Mouse (Mus musculus): ENCODE measurements around the gene Atxn1. TPM values are rescaled to one million over a fixed set of nuclear protein-coding genes. Genes with fewer than 3 reads are reported as not detected.

The Atxn1 gene
- total and polyA plus RNA-seq, 3 experiments: 8.0 to 13.1 (median 9.7) TPM

DNA sequence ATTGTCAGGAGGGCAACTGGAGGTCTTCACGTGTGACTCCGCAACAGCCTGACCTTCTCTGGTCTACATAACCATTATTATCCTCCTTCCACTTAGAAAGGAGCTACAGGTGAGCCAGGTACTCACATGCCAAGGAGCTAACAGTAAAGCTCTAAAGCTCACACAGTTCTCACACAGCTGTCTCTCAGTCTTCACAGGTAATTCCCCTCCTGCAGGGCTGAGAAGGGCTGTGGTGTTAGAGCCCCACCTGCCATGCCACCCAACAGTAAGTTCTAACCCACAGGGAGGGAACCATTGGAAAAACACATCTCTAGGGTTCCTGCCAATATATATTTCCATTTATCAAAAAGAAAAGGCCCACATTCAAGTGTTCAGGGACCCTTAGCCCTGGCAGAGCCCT lies 73.7 kb downstream of the Atxn1 start:
- Histone ChIP-seq H3K4me1 (ENCODE audit: control insufficient read depth in 1 of 2, insufficient read depth in 2 of 2) (peaks cover 27 to 99% of the 10 kb centered on the region in 2 experiments), H3K79me2 (replicated peaks; ENCODE audit: control insufficient read depth, extremely low read depth, insufficient read depth, poor library complexity, severe bottlenecking) (peaks cover 31% of the 10 kb centered on the region), H3K9ac (ENCODE audit: insufficient read depth, low read depth) (no peak overlapping the region), H3K9me3 (replicated peaks; ENCODE audit: low read length) (no peaks in the 10 kb centered on the region), H3K27me3 (replicated peaks) (no peaks in the 10 kb centered on the region), H3K4me2 (ENCODE audit: insufficient read depth, low read depth, poor library complexity, severe bottlenecking) (peak overlapping the region; percentile 7), H3K36me3 (replicated peaks in 1 of 2; ENCODE audit: control insufficient read depth in 1 of 2, insufficient read depth in 1 of 2, low read length in 1 of 2) (peaks cover 10 to 42% of the 10 kb centered on the region in 2 experiments), H3K4me3 (replicated peaks in 1 of 3; ENCODE audit: low read depth in 2 of 3, low read length in 2 of 3, poor library complexity in 1 of 3) (no peak overlapping the region), H3K27ac (ENCODE audit: insufficient read depth, low read depth) (peak overlapping the region; percentile 40)
- dilution Hi-C loops (cut with MboI; ENCODE audit: extremely low pct_ligation_motif_present, extremely low pct_unique_long_range_greater_than_20kb, low sequenced_read_pairs) (no loop called here), in situ Hi-C loops (cut with MboI; ENCODE audit: low pct_ligation_motif_present, low pct_unique_long_range_greater_than_20kb, low sequenced_read_pairs) (no loop called here)
- no peak for DNase-seq (ENCODE audit: extremely low read depth)
- no peak for TF ChIP-seq ZMIZ1 (IDR thresholded peaks at IDR 0.05; ENCODE audit: low read depth, low read length)
- TF ChIP-seq MAFK (IDR thresholded peaks at IDR 0.05; ENCODE audit: insufficient replicate concordance, low read length): no peak
- peak; percentile 67 for TF ChIP-seq EP300 (IDR thresholded peaks at IDR 0.05; ENCODE audit: low read length)
- no peak for TF ChIP-seq UBTF (IDR thresholded peaks at IDR 0.05; ENCODE audit: low read depth, low read length)
- TF ChIP-seq GABPA (IDR thresholded peaks at IDR 0.05; ENCODE audit: insufficient replicate concordance, low read depth, low read length): no peak
- TF ChIP-seq TCF12 (IDR thresholded peaks at IDR 0.05; ENCODE audit: low read depth, low read length): peak; percentile 71; the same call in 1 of the 2 replicates
- peak; percentile 16; the same call in 1 of the 2 replicates for TF ChIP-seq SMC3 (IDR thresholded peaks at IDR 0.05; ENCODE audit: low read depth, low read length)
- no peak for TF ChIP-seq E2F4 (IDR thresholded peaks at IDR 0.05; ENCODE audit: insufficient replicate concordance, low read depth, low read length)
- TF ChIP-seq CHD1 (IDR thresholded peaks at IDR 0.05; ENCODE audit: low read depth, low read length): no peak
- TF ChIP-seq SIN3A (IDR thresholded peaks at IDR 0.05; ENCODE audit: low read length): no peak; the same call in 1 of the 2 replicates
- TF ChIP-seq ZC3H11A (IDR thresholded peaks at IDR 0.05; ENCODE audit: low read depth, low read length): no peak
- no peak for TF ChIP-seq MEF2A (IDR thresholded peaks at IDR 0.05; ENCODE audit: borderline replicate concordance, low read depth, low read length)
- no peak for TF ChIP-seq ELF1 (IDR thresholded peaks at IDR 0.05; ENCODE audit: low read depth, low read length)
- peak; percentile 80 for TF ChIP-seq BHLHE40 (IDR thresholded peaks at IDR 0.05; ENCODE audit: low read depth, low read length)
- TF ChIP-seq MAX (IDR thresholded peaks at IDR 0.05; ENCODE audit: low read length): 0 out of 2 replicates have a peak, but pooled peaks have one; percentile 20
- TF ChIP-seq IRF4 (IDR thresholded peaks at IDR 0.05; ENCODE audit: low read depth, low read length): 0 out of 2 replicates have a peak, but pooled peaks have one; percentile 16
- peak in 1 of 2 experiments; percentile 15; a peak in 1 of 4 replicates for TF ChIP-seq CTCF (conservative IDR thresholded peaks at IDR 0.05 in 1 of 2, IDR thresholded peaks at IDR 0.05 in 1 of 2; ENCODE audit: low read depth in 2 of 2, low read length in 2 of 2)
- TF ChIP-seq RAD21 (IDR thresholded peaks at IDR 0.05; ENCODE audit: low read depth, low read length): peak; percentile 23
- TF ChIP-seq RCOR1 (conservative IDR thresholded peaks at IDR 0.05; ENCODE audit: low read depth, low read length): no peak
- TF ChIP-seq NRF1 (IDR thresholded peaks at IDR 0.05; ENCODE audit: low read depth, low read length): no peak
- TF ChIP-seq MAZ (IDR thresholded peaks at IDR 0.05; ENCODE audit: low read depth, low read length): no peak
- peak; percentile 50; the same call in 1 of the 2 replicates for TF ChIP-seq MYC (IDR thresholded peaks at IDR 0.05; ENCODE audit: low read depth, low read length)
- TF ChIP-seq ETS1 (conservative IDR thresholded peaks at IDR 0.05; ENCODE audit: low read depth, low read length): peak; percentile 64
- TF ChIP-seq CHD2 (IDR thresholded peaks at IDR 0.05; ENCODE audit: low read length): no peak
- no peak for TF ChIP-seq HCFC1 (IDR thresholded peaks at IDR 0.05; ENCODE audit: low read depth, low read length)
